In the genomic region with DNA sequence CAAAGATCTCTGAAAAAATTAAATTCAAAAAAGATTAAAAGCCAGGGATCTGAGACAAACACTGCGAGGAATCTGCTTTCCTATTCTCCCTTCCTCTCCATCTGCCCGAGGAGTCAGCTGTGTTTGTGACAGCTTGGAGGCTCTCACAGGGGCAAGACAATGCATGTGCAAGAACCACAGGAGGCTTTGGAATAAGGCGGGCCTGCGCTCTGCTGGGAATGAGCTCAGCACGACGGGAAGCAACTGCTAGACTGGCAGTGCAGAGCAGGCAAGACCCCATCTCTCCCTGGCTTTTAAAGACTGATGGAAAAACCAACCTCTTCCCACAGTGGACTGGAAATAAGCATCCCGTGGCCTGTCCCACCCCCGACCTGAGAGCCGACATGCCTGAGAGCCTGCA, we compare ENCODE assay signal across 12 mouse cellular contexts.
A peak's percentile ranks its signal among the peaks of the same experiment; 100 is the strongest.
DNase-seq lines count a peak whose midpoint lies in the region; ATAC-seq and TF ChIP-seq lines count a peak whose summit lies in the region.
"Had no signal": no experiment of that assay in that cellular context is flagged by ENCODE, and none has a peak within 500 bp of the region (broad histone marks: within the 10 kb centered on the region; RNA-seq: fewer than 3 reads in every experiment).

No protein-coding gene starts in this region.

- H3K9ac ChIP-seq in embryonic facial prominence, embryonic 14.5 days (ENCODE audit: low read depth, low read length), result no peak overlapping the region
- no peak overlapping the region for H3K9ac ChIP-seq in neural tube, embryonic 15.5 days (replicated peaks)
- H3K9ac ChIP-seq: embryonic facial prominence, embryonic 15.5 days; liver, embryonic 13.5 days had no signal

- H3K27ac ChIP-seq in left cerebral cortex, adult 2 months, result peak overlapping the region; percentile 34; the same call in 1 of the 2 replicates
- H3K27ac ChIP-seq in embryonic facial prominence, embryonic 14.5 days (replicated peaks; ENCODE audit: low read depth, low read length), result no peak overlapping the region
- peak overlapping the region; percentile 56; the same call in 1 of the 2 replicates for H3K27ac ChIP-seq in neural tube, embryonic 15.5 days (replicated peaks)
- H3K27ac ChIP-seq: embryonic facial prominence, embryonic 15.5 days; liver, embryonic 13.5 days had no signal

- H3K9me3 ChIP-seq in embryonic facial prominence, embryonic 14.5 days (ENCODE audit: control insufficient read depth, low read length), result no peaks in the 10 kb centered on the region
- no peaks in the 10 kb centered on the region for H3K9me3 ChIP-seq in neural tube, embryonic 15.5 days (replicated peaks)
- H3K9me3 ChIP-seq: embryonic facial prominence, embryonic 15.5 days; liver, embryonic 13.5 days had no signal

- intact Hi-C loops in left cerebral cortex, adult 2 months (cut with DNase I), result no loop called here

- 0 out of 2 replicates have a peak, but pooled peaks cover 2% of the 10 kb centered on the region for H3K4me1 ChIP-seq in embryonic facial prominence, embryonic 14.5 days (ENCODE audit: control insufficient read depth, insufficient read depth, low read length)
- H3K4me1 ChIP-seq in neural tube, embryonic 15.5 days, result peaks cover 10% of the 10 kb centered on the region

- no peaks in the 10 kb centered on the region for H3K27me3 ChIP-seq in embryonic facial prominence, embryonic 14.5 days (replicated peaks; ENCODE audit: control insufficient read depth, insufficient read depth, low read length)
- H3K27me3 ChIP-seq in neural tube, embryonic 15.5 days (replicated peaks), result no peaks in the 10 kb centered on the region
- H3K27me3 ChIP-seq: embryonic facial prominence, embryonic 15.5 days; liver, embryonic 13.5 days had no signal

- no peak for TF ChIP-seq CTCF in left cerebral cortex, adult 2 months (IDR thresholded peaks at IDR 0.05)

- no peak overlapping the region for H3K4me2 ChIP-seq in embryonic facial prominence, embryonic 14.5 days (ENCODE audit: low read depth, low read length)
- no peak overlapping the region for H3K4me2 ChIP-seq in neural tube, embryonic 15.5 days
- H3K4me2 ChIP-seq: embryonic facial prominence, embryonic 15.5 days; heart, embryonic 11.5 days; liver, embryonic 13.5 days had no signal

- H3K4me3 ChIP-seq in left cerebral cortex, adult 2 months, result no peak overlapping the region
- no peak overlapping the region for H3K4me3 ChIP-seq in embryonic facial prominence, embryonic 14.5 days (ENCODE audit: low read depth, low read length)
- H3K4me3 ChIP-seq in neural tube, embryonic 15.5 days (replicated peaks), result no peak overlapping the region
- H3K4me3 ChIP-seq: embryonic facial prominence, embryonic 15.5 days; liver, embryonic 13.5 days had no signal

- no peak for ATAC-seq in embryonic facial prominence, embryonic 14.5 days (ENCODE audit: low read depth)
- no peak for ATAC-seq in neural tube, embryonic 15.5 days (ENCODE audit: low FRiP score)

- 26% methylated on average over 9 of the region's 9 CpGs for WGBS in embryonic facial prominence, embryonic 14.5 days
- WGBS in neural tube, embryonic 15.5 days, result 8% methylated on average over 9 of the region's 9 CpGs

- DNase-seq in left cerebral cortex, adult 2 months (ENCODE audit: extremely low spot score in 1 of 2, low spot score in 2 of 2), result no peak
- no peak for DNase-seq in left cerebral cortex, adult 11 months (ENCODE audit: low spot score)
- peak; percentile 65 for DNase-seq in embryonic facial prominence, embryonic 14.5 days (ENCODE audit: low spot score)
- peak; percentile 22 to 35 for DNase-seq in layer of hippocampus, postnatal 10 days (ENCODE audit: low spot score in 2 of 2)
- DNase-seq in adrenal gland, postnatal 14 days, result no peak
- no peak for DNase-seq in urinary bladder, postnatal 4 days (ENCODE audit: low spot score in 2 of 2)
- DNase-seq in thymus, postnatal 14 days, result no peak
- DNase-seq: kidney, postnatal 14 days; liver, embryonic 13.5 days had no signal

- peaks cover 33% of the 10 kb centered on the region for H3K36me3 ChIP-seq in embryonic facial prominence, embryonic 14.5 days (ENCODE audit: control insufficient read depth, insufficient read depth, low read length)
- H3K36me3 ChIP-seq in neural tube, embryonic 15.5 days, result peaks cover 23% of the 10 kb centered on the region

Comparison
In these comparisons a context has a peak if more than half of its experiments do, and no peak if none do; other contexts are left out.
1. DNase-seq: peak in embryonic facial prominence, embryonic 14.5 days (single experiment) and layer of hippocampus, postnatal 10 days (2 of 2); none in left cerebral cortex, adult 2 months (0 of 2), left cerebral cortex, adult 11 months (single experiment), adrenal gland, postnatal 14 days (single experiment), urinary bladder, postnatal 4 days (0 of 2) and thymus, postnatal 14 days (single experiment).